In genomic region chr10:25359959-25360811, GRCm38 (mm10) we compare ENCODE assay signal across 8 mouse cellular contexts. TPM values are rescaled to one million over a fixed set of nuclear protein-coding genes. Genes with fewer than 3 reads are reported as not detected.
DNase-seq lines count a peak whose midpoint lies in the region; ATAC-seq and TF ChIP-seq lines count a peak whose summit lies in the region.

No protein-coding gene starts in this region.

- TF ChIP-seq CTCF in brain, embryonic 14.5 days (IDR thresholded peaks at IDR 0.05; ENCODE audit: borderline replicate concordance, extremely low read depth, insufficient read depth, insufficient read length) = no peak
- no peak for TF ChIP-seq CTCF in gastrocnemius, adult 2 months (IDR thresholded peaks at IDR 0.05)

- H3K4me2 ChIP-seq in liver, embryonic 15.5 days = peak overlapping the region; percentile 96
- H3K4me2 ChIP-seq in neural tube, embryonic 11.5 days (ENCODE audit: low read depth) = peak overlapping the region; percentile 71

- DNase-seq in left cerebral cortex, postnatal 4 days = peak; percentile 23
- DNase-seq in left cerebral cortex, postnatal 14 days (ENCODE audit: low spot score in 2 of 2) = no peak
- peak; percentile 45 for DNase-seq in brain, embryonic 14.5 days (ENCODE audit: low read depth)
- DNase-seq in gastrocnemius, adult 2 months = peak; percentile 55
- DNase-seq in induced T-regulatory cell, adult 2 months (ENCODE audit: low read depth) = peak; percentile 76
- peak; percentile 43 for DNase-seq in neural tube, embryonic 11.5 days (ENCODE audit: low spot score)
- peak; percentile 18 for DNase-seq in urinary bladder, postnatal 14 days (ENCODE audit: low spot score)

- ATAC-seq in liver, embryonic 15.5 days (ENCODE audit: insufficient read depth) = peak; percentile 55
- no peak; the same call in none of the 2 replicates for ATAC-seq in neural tube, embryonic 11.5 days (ENCODE audit: insufficient read depth, low FRiP score, low TSS enrichment)

- H3K36me3 ChIP-seq in liver, embryonic 15.5 days (replicated peaks) = no peaks in the 10 kb centered on the region
- no peaks in the 10 kb centered on the region for H3K36me3 ChIP-seq in neural tube, embryonic 11.5 days (ENCODE audit: control insufficient read depth, insufficient read depth, low read length)

- no peak for TF ChIP-seq POLR2A in brain, embryonic 14.5 days (IDR thresholded peaks at IDR 0.05; ENCODE audit: borderline replicate concordance, extremely low read depth, insufficient read depth, insufficient read length, poor library complexity, severe bottlenecking)

- intact Hi-C loops in left cerebral cortex, postnatal 4 days (cut with DNase I) = loop anchor here (5.0 to 10.0 kb wide), 2 partner anchors 63 to 125 kb away; no protein-coding TSS in a partner anchor
- intact Hi-C loops in left cerebral cortex, postnatal 14 days (cut with DNase I) = loop anchor here (5.0 to 10.0 kb wide), 2 partner anchors 63 to 125 kb away; no protein-coding TSS in a partner anchor
- intact Hi-C loops in gastrocnemius, adult 2 months (cut with DNase I) = loop anchor here (2.0 to 5.0 kb wide), 2 partner anchors 61 to 93 kb away; no protein-coding TSS in a partner anchor

- H3K9me3 ChIP-seq in liver, embryonic 15.5 days (replicated peaks) = no peaks in the 10 kb centered on the region
- H3K9me3 ChIP-seq in neural tube, embryonic 11.5 days (ENCODE audit: control insufficient read depth, low read length) = no peaks in the 10 kb centered on the region

- H3K27ac ChIP-seq in gastrocnemius, adult 2 months = peak overlapping the region; percentile 91
- H3K27ac ChIP-seq in liver, embryonic 15.5 days (replicated peaks) = peak overlapping the region; percentile 72
- peak overlapping the region; percentile 70; the same call in 1 of the 2 replicates for H3K27ac ChIP-seq in neural tube, embryonic 11.5 days (ENCODE audit: low read depth, low read length)

- peaks cover 20% of the 10 kb centered on the region for H3K4me1 ChIP-seq in liver, embryonic 15.5 days (replicated peaks)
- peaks cover 5% of the 10 kb centered on the region; the same call in 1 of the 2 replicates for H3K4me1 ChIP-seq in neural tube, embryonic 11.5 days (ENCODE audit: control insufficient read depth, insufficient read depth, low read length)

- whole genome bisulfite sequencing in liver, embryonic 15.5 days (ENCODE audit: insufficient replicate concordance) = under 1% methylated on average over 51 of the region's 84 CpGs
- WGBS in neural tube, embryonic 11.5 days = under 1% methylated on average over 31 of the region's 84 CpGs

- peaks cover 32% of the 10 kb centered on the region for H3K27me3 ChIP-seq in liver, embryonic 15.5 days
- no peaks in the 10 kb centered on the region for H3K27me3 ChIP-seq in neural tube, embryonic 11.5 days (ENCODE audit: control insufficient read depth, insufficient read depth, low read length)

- H3K4me3 ChIP-seq in gastrocnemius, adult 2 months = peak overlapping the region; percentile 87
- H3K4me3 ChIP-seq in liver, embryonic 15.5 days (replicated peaks) = peak overlapping the region; percentile 75
- H3K4me3 ChIP-seq in neural tube, embryonic 11.5 days (ENCODE audit: low read depth, low read length) = peak overlapping the region; percentile 93

- peak overlapping the region; percentile 69 for H3K9ac ChIP-seq in liver, embryonic 15.5 days
- peak overlapping the region; percentile 77 for H3K9ac ChIP-seq in neural tube, embryonic 11.5 days (ENCODE audit: low read length)

RNA-seq across cellular contexts. Expression of gene Epb41l2, which starts 0.6 kb away (rescaled TPM):
- 100 to 1,000 TPM; 115 to 121 TPM for total RNA-seq in left cerebral cortex, postnatal 4 days (2021)
- 100 to 1,000 TPM; 199 to 201 TPM for total RNA-seq in left cerebral cortex, postnatal 14 days (2021)
- polyA plus RNA-seq in brain, embryonic 14.5 days (2012; rRNA removed) = 36.2 and 63.4 TPM in 2 replicates
- 10 to 100 TPM; 25.3 to 31.4 TPM for total RNA-seq in gastrocnemius, adult 2 months (2021)
- polyA plus RNA-seq in liver, embryonic 15.5 days (2015; fragmentation: Nextera tagmentation; extraction: Ambion mirVana) = 9.7 and 10.0 TPM in 2 replicates
- polyA plus RNA-seq in neural tube, embryonic 11.5 days (2014; fragmentation: Nextera tagmentation; extraction: Ambion mirVana) = 45.3 and 47.8 TPM in 2 replicates

RNA-seq across cellular contexts. Expression of gene Akap7, which starts 52.5 kb away (rescaled TPM):
- 100 to 1,000 TPM; 146 to 153 TPM for total RNA-seq in left cerebral cortex, postnatal 4 days (2021)
- 10 to 100 TPM; 79.5 to 81.7 TPM for total RNA-seq in left cerebral cortex, postnatal 14 days (2021)
- 17.6 and 24.6 TPM in 2 replicates for polyA plus RNA-seq in brain, embryonic 14.5 days (2012; rRNA removed)
- 10 to 100 TPM; 18.3 to 25.6 TPM for total RNA-seq in gastrocnemius, adult 2 months (2021)
- polyA plus RNA-seq in liver, embryonic 15.5 days (2015; fragmentation: Nextera tagmentation; extraction: Ambion mirVana) = 17.8 and 22.2 TPM in 2 replicates
- polyA plus RNA-seq in neural tube, embryonic 11.5 days (2014; fragmentation: Nextera tagmentation; extraction: Ambion mirVana) = 19.0 and 24.0 TPM in 2 replicates

Comparison
In these comparisons a context has a peak if more than half of its experiments do, and no peak if none do; other contexts are left out.
1. DNase-seq: peak in left cerebral cortex, postnatal 4 days (single experiment), brain, embryonic 14.5 days (single experiment), gastrocnemius, adult 2 months (single experiment), induced T-regulatory cell, adult 2 months (single experiment), neural tube, embryonic 11.5 days (single experiment) and urinary bladder, postnatal 14 days (single experiment); none in left cerebral cortex, postnatal 14 days (0 of 2).
2. Peak in every context shown above with its lines, with median percentiles within 50 percentile points of each other: H3K27ac ChIP-seq and H3K4me3 ChIP-seq.